Mouse (Mus musculus): Measurements from ENCODE around the gene Chac2.
A peak's percentile ranks its signal among the peaks of the same experiment; 100 is the strongest.
"Not testable (repeated sequence)": the region's sequence is repeated elsewhere in the genome, so short reads cannot be mapped to it uniquely, and the experiment has no call there.

The Chac2 gene

GRCm38 (mm10) chr11:30985877-30986624 is at the start of gene Chac2:
Gene Chac2, minus strand, starts transcription at chr11:30986350.
- peak; percentile 88 for DNase-seq

DNA sequence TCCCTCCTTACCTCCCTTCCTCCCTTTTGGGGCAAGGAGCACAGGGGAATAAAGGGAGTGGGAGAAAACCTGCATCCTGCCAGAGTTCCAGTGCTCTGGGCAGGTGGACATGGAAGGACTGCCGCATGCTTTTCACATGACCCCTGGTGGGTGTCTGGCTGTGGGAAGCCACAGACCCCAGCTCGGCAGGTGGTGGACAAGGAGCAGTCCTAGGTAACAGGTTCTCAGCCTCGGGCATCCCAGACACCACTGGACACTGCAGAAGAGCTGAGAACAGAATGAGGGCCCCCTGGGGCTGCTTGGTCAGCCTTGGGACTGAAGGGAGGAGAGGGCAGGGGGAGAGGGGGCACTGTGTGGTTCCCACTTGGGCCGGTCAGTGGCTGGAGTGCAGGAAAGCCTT is 48.8 kb upstream of the Chac2 start:
- no peak for DNase-seq

DNA sequence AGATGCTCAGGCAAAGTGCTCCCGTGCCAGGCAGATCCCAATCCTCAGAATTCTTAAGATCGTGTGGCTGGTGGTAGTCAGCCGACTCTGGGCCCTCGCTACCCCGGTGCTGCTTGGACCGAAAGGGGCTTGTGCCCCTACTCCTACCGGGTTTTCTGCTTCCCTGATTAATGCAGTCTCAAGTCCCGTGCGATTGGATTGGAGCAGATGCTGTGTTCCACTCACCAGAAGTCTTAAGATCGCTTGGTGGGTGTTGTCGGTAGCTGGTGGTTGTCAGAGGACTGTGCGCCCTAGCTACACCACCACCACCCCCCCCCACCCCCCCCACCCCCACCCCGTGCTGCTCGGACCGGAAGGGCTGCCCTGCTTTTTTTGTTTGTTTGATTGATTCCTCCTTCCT is 31.3 kb upstream of the Chac2 start:
- not testable (repeated sequence) for DNase-seq

DNA sequence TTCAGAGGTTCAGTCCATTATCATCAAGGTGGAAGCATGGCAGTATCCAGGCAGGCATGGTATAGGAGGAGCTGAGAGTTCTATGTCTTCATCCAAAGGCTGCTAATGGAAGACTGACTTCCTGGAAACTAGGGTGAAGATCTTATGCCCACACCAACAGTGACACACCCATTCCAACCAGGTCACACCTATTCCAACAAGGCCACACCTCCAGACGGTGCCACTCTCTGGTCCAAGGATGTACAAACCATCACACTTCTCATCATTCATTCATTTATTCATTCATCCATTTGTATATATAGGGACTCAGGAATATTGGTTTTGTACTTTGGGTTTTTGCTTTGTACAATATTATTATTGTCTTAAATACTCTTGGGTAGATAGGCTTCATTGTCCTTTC is 23.5 kb upstream of the Chac2 start:
- not testable (repeated sequence) for DNase-seq

GRCm38 (mm10) chr11:31001169-31001908 is 15.2 kb upstream of the Chac2 start:
- no peak for DNase-seq

DNA sequence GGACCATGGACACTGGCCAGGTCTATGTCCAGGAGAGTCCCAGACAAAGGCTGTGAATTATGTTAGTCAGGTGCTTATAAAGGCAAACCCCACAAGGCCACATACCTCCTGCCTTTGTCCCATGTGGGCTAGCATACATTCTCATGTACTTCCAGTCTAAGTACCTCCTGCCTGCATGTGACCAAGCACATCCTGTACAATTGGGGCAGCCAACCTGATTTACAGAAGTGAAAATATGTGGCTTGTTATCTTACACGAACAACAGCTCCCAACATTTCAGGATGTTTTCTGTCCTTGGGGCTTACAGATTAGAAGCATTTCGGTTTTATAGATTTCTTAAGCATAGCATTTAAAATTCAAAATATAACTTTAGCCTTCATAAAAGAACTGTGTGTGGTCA is 13.9 kb upstream of the Chac2 start:
- no peak for DNase-seq

- DNase-seq, result no peak
Observed at GRCm38 (mm10) chr11:30998704-30999103, 12.6 kb upstream of the Chac2 start.

DNA sequence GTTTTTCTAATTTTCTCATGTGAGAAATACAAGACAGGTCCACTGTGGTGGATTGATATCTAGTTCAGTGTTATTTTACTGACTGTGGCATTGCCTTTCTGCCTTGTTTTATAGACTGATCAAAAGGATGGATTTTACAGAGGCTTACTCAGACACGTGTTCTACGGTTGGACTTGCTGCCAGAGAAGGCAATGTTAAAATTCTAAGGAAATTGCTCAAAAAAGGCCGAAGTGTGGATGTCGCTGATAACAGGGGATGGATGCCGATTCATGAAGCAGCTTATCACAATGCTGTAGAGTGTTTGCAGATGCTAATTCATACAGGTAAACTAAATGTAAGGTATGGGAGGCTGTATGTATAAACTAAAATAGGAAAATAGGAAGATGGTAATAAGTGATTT is 12.0 kb upstream of the Chac2 start:
- no peak for DNase-seq

GRCm38 (mm10) chr11:30996670-30997069 is 10.5 kb upstream of the Chac2 start:
- DNase-seq, result no peak

GRCm38 (mm10) chr11:30986625-30987017 is 471 bp upstream of the Chac2 start:
- DNase-seq, result peak; percentile 22

DNA sequence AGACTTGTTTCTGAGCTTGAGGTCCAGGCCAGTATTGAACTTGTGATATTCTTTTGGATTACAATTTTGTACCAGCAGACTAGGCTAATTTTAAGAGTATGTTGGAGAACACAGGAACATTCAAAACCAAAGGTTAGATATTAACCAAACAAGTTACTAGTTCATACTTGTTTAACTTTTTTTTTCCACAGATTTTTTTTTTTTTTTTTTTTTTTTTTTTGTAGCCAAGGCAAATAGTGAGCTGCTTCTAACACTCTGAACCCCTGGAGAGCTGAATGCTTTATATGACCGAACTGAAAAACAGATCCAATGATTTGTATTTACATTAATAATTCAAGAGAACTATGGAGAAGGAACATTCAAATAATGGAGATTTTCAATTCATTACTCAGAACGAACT is 913 bp downstream of the Chac2 start:
- no peak for DNase-seq

DNA sequence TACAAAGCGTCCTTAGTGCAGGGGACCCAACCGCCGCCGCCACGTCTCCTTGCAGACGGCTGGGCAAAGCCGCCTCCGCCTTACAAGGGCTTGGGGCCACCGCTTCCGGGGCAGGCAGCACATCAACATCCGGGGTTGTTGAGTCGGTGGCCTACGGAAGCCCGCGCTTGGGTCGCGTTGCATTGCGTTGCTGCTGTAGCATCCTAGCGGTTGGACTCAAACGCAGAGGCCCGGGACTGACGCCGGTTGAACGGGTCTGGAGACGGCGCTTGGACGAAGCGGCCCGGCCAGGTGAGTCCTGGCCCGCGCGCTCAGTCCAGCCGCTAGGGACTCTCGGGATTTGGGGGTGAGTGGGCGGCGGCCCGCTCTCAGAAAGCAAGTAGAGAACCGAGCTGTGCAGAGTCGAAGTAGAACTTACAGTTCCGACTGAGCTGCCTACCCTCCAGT is 31.8 kb downstream of the Chac2 start, which contains the start of gene Erlec1:
Gene Erlec1 (minus strand): TSS at position 57 of the 447 bp plus-strand sequence.
- peak; percentile 89 for DNase-seq

DNA sequence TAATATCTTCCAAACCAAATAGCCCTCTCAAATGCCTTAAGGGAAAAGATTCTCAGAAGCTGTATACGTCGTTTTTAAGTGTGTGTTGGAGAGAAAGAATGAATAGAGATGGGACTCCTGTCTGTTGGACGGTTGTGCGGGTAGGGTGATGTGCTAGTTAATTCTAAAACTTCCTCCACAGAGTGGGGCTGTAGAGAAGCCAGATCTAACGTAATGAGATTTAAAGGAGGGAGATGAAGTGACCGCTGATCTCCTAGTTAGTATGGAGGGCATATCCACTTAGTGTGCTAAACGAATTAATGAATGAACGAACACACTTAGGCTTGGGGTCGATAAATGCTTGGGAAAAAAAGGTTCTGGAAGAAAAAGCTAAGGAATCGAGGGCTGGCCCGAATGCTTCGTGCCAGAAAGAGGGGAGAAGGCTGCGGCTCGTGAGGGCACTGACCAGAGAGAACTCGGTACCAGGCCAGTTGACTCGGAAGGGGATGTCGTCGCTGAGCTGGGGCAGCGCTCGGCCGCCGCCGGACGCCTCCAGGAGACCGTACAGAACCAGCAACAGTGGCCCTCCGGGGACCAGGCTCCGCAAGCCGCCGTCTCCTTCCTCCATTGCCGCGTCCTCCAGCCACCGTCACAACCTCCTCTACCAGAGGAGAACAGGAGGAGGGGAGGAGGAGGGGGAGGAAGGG is 32.5 kb downstream of the Chac2 start:
- peak; percentile 65 for DNase-seq

GRCm38 (mm10) chr11:30952829-30953228 is 33.3 kb downstream of the Chac2 start:
- no peak for DNase-seq

GRCm38 (mm10) chr11:30943522-30943921 is 42.6 kb downstream of the Chac2 start:
- DNase-seq, result peak; percentile 86

- no peak for DNase-seq
Observed at GRCm38 (mm10) chr11:30928498-30928897, 57.7 kb downstream of the Chac2 start.

DNA sequence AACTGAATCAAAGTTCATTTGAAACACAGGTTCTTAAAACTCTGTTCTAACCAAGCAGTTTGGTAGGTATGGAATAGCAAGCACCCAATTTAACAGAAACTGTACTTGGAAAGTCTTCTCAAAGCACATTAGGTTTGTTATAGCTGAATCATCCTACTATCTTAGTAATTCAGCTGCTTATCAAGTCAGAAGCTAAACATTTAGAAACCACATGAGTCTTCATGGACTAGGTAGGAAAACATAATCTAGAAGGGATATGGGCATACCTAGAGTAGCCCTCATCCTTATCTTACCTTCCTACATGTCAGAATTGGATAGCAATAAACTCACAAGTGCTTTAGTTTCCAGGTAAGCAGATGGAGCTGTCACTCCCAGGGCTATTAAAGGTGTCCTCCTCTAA is 58.1 kb downstream of the Chac2 start:
- no peak for DNase-seq

Measured in cerebellum, adult 9-11 months (tissue).